Mouse (Mus musculus) myocyte (in vitro differentiated cells): ENCODE results near the gene Ublcp1.

Experiments
- MYOD1 ChIP-seq, 3 experiments: IDR thresholded peaks; one replicate each; pipeline ENCODE4 v1.6.1; 2011; ENCODE audit warnings: control low read depth in 2 of 3, low read depth in 2 of 3, mild to moderate bottlenecking in 2 of 3, moderate library complexity in 1 of 3; ENCODE audit not compliant: insufficient read length in 2 of 3, control insufficient read depth in 1 of 3
- POLR2A ChIP-seq: IDR thresholded peaks from one replicate; pipeline ENCODE4 v1.6.1; 2011; ENCODE audit warnings: low read depth, mild to moderate bottlenecking, control low read depth, moderate library complexity; ENCODE audit not compliant: insufficient read length
- POLR2AphosphoS2 ChIP-seq: IDR thresholded peaks from one replicate; pipeline ENCODE4 v1.6.1; 2011; ENCODE audit warnings: low read depth, control low read depth; ENCODE audit not compliant: insufficient read length
- SRF ChIP-seq: IDR thresholded peaks from one replicate; pipeline ENCODE4 v1.6.1; 2011; ENCODE audit warnings: low read depth; ENCODE audit not compliant: control insufficient read depth, insufficient read length
- TCF3 ChIP-seq: IDR thresholded peaks from one replicate; pipeline ENCODE4 v1.6.1; 2011; ENCODE audit warnings: low read depth, control low read depth; ENCODE audit not compliant: insufficient read length
- USF1 ChIP-seq: IDR thresholded peaks from one replicate; pipeline ENCODE4 v1.6.1; 2011; ENCODE audit warnings: low read depth, mild to moderate bottlenecking, control low read depth, moderate library complexity

- TF ChIP-seq USF1: no peak
- no peak for TF ChIP-seq POLR2A
- TF ChIP-seq POLR2AphosphoS2: no peak
- peak in 1 of 3 experiments; percentile 3 for TF ChIP-seq MYOD1 (IDR thresholded peaks at IDR 0.05; ENCODE audit: control insufficient read depth in 1 of 3, insufficient read length in 2 of 3, low read depth in 2 of 3)
- no peak for TF ChIP-seq TCF3
- TF ChIP-seq SRF: no peak
Observed at GRCm38 (mm10) chr11:44519096-44519949, 49.0 kb upstream of the Ublcp1 start.
